Mouse (Mus musculus) kidney, adult 8-10 months (tissue): Measurements from ENCODE around the gene Trim39.

ENCODE experiments used
- DNase-seq, 2 experiments: peaks; one replicate each; pipeline ENCODE4 v3.0.0; 2022

The Trim39 gene

DNA sequence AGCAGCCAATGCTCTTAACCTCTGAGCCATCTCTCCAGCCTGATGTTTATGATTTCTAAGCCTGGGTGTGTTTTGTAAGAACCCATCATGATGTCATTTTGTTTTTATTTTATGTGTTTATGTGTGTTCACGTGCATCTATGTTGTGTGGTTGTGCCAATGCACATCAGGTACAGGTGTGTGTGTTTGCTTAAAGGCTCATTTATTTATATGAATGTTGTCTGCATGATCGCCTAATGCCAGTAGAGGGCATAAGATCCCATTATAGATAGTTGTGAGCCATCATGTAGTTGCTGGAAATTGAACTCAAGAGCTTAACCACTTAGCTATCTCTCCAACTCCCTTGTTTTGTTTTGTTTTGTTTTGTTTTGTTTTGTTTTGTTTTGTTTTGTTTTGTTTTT is 26.3 kb downstream of the Trim39 start:
- no peak for DNase-seq

DNA sequence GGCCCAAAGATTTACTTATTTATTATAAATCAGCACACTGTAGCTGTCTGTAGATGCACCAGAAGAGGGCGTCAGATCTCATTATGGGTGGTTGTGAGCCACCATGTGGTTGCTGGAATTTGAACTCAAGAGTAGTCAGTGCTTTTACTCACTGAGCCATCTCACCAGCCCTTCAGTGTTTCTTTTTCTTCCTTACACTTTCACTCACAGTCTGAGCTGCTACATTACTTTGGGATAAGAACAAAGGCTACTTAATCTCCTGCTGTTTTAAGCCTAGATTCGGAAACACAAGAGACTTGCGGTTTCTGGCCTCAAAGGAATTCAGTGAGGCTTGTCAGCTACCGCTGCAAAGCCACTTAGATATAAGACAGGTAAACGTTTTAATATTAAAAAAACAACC is 28.0 kb downstream of the Trim39 start:
- no peak for DNase-seq

DNA sequence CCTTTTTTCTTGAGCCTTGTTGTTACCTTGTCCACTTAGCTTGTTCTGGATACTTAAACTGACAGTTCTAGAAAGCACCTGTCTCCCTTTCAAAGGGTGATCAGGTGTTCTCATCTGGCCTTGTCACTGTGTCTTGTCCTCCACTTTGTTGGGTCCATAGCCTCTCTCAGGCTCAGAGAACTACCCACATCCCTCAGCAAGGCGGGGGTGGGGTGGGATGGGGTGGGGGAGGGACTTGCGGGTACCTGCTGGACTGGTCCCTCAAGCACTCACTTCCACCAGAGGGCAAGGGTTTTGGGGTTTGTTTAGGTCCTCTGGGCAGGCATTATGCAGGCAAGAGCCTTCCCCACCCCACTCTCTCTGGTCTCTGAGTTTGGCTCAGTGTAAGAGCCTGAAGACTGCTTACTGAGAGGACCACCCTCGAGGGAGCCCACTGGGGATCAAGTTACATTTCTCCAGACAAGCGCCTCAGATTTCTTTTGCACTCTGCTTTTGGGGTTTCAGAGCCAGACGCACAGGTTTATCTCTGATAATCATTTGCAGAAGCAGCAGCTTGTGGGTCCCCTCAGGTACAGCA is 31.3 kb downstream of the Trim39 start:
- no peak for DNase-seq

DNA sequence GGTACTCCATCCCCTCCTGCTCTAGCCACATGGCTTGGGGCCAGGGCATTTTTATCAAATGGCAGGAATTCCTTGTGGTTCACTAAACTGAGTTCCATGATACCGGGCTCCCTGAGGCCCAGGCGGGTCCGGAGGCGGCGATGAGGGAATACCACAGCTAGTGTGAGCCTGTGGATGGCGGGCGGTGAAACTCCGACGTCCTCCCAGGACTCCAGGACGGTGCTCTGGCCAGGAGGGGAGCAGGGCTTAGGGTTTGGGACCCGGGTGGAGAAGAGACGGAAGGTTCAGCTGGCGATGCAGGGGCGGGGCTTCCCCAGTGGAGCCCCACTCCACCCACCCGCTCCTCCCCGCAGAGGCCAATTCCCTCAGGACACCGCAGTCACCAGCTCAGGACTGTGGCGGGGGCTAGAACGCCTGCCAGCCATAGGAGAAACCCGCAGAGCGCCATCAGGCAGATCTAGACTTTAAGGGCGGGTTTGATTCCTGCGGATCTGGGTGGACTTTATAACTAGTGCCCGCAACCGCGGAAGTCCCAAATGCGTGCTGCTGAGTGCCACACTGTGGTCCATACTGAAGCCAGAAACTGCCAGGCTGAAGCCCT is 34.6 kb downstream of the Trim39 start:
- no peak for DNase-seq

DNA sequence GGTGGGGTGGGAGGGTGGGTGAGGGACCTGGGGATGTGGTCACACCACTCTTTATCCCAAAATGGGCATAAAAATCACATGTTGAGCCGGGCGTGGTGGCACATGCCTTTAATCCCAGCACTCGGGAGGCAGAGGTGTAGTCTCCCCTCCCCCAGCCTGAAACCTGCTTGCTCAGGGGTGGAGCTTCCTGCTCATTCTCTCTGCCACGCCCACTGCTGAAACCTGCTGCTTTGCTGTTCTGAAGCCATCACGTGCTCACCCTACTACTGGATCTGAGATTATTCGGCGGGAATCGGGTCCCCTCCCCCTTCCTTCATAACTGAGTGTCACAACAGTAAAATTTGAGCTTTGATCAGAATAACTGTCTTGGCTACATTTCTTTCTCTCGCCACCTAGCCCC is 36.7 kb downstream of the Trim39 start:
- DNase-seq = peak; percentile 44 to 59

DNA sequence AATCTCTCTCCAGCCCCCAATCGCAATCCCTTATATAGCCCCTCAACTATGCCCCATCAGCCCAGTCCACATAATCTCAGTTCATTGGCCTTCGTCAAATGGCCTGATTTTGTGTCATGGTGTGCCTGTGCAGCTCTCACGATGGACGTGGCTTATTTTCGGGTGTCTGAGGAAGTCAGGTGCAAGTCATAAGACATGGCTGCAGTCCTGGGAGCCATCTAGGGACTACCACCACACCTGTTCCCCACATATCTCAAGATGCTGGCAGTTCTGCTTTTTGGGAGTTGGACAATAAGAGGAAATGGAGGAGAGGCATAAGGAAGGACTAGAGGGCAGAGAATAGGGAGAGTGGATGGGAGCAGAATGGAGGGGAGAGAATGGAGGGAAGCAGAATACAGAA is 38.5 kb downstream of the Trim39 start:
- no peak for DNase-seq

DNA sequence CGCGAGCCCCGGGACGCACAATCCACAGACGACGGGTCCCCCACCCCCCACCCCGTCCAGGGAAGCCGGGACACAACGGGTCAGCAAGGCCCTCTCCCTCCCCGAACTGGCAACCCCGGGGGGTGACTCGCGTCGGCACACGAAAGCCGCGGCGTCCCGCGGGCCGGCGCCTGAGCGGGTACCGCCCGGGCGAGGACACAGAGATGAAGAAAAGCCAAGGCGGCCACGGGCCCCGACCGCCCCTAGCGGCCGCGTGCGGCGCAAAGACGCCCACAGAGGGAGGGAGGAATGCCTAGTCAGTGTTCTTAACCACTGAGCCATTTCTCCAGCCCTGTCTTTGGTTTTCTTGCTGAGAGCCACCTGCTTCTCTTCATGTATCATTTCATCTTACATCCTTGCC is 40.7 kb downstream of the Trim39 start:
- DNase-seq = peak; percentile 62 to 71

DNA sequence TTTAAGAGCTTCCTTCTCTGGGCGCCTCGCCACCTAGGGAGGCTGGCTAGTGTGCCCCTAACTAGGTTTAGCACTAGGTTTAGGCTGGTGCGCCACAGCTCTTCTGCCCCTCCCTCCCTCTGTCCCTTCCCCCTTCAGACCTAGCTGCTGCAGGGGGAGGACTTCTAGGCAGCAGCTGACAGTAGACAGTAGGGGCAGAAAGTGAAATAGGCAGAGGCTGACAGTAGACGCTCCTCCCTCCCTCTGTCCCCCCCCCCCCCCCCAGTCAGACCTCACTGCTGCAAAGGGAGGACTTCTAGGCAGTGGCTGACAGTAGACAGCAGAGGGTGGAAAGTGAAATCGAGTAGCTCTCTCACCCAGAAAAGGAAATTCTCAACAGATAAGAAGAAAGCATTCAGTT is 43.0 kb downstream of the Trim39 start:
- no peak for DNase-seq

DNA sequence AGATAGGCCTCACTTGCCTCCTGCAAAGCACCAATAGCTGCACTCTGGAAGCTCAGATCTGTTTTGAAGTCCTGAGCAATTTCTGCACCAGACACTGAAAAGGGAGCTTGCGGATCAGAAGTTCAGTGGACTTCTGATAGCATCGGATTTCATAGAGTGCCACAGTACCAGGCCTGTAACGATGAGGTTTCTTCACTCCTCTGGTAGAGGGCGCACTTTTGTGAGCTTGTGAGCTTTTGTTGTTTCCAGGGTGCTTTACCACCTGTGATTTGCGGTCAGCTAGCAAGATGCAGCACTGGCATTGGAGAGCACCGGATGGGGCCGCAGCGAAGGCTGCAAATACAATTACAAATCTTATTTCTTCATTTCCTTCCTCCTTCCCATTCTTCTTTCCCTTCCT is 45.1 kb downstream of the Trim39 start:
- DNase-seq = peak in 1 of 2 experiments; percentile 18

DNA sequence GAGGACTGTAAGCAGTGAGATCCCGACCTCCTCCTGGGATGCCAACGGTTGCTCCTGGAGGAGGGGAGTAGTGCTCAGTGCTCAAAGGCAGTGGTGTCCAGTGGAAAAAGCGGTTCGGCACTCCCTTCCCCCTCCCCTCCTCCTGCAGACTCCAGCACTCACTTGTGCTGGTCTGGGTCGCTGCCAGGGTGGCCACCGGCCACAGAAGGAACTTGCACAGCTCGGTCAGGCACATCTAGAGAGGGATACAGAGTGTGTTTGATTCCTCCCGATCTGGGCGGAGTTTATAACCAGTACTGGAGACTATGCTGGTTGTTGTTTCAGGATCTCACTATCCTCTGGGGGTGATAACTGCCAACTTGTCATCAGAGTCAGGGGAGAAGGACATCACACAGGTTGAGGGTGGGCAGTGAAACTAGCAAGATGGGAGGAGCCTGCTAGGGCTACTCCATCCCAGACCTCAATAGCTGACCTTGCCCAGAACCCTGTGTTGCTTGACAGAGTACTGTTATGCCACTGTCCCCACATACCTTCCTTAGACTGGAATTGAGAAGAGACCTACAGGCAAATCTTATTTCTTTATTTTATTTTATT is 46.7 kb downstream of the Trim39 start:
- no peak for DNase-seq

DNA sequence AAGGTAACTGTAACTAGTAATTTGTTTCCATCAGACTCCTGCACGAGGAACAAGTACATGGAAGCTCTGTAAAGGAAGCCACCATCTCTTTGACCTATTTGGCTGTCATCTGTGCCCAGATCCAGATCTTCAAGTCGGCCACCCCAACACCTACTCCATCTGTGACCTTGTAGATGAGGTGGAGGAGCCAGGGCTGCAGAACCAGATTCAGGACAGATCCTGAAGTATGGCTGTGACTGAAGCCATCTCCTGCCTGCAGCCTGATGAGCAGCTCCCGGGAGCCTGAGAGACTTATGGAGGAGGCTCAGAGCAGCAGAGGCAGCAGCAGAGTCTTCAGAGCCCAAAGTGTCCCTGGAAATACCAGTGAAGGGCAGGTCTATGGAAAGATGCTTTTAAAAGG is 47.6 kb downstream of the Trim39 start:
- DNase-seq = no peak

DNA sequence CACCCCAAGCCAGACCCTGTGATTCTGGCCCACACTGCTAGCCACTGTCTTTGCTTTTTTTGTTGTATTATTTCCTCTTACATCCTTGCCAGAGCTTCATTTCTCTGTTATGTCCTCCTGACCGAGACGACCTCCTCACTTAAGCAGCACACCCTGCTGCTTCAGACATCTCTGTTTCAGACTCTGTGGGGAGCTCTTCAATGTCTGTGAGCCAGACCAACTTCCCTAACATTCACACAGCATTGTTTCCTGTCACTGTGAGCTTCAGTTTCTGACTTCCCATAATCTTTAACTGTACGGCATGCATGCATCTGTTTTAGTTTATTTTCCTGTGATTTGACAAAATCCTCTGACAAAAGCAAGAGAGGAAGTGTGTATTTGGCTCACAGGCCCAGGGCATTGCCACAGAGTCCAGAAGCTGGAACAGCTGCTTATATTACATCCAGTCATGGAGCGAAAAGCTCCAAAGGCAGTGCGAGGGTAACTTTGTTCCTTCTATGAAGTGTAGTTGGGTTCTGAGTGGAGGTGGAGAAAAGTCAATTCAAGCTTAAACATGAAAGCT is 53.4 kb downstream of the Trim39 start:
- no peak for DNase-seq

DNA sequence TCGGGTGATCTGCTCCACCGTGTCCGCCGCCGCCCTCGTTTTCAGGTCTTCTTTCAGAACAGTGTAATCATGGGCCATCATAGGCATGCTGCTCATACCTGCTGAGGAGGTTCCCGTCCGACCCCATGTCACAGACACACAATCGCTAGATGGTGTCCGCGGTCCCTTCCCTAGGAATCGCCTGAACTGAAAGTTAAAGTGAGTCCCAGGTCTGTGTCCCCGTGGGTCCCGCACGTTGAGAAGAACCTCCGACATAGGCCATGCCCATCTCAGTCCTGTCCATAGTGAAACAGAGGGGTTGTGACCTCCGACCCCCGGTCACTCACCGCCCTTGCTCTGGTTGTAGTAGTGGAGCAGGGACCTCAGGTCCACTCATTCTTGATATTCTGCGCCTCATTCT is 56.5 kb downstream of the Trim39 start:
- no peak for DNase-seq
